Mouse (Mus musculus) spleen, postnatal 14 days (tissue): Measurements from ENCODE around the gene Rnf212b.

ENCODE experiments used
- DNase-seq, 2 experiments: peaks; one replicate each; pipeline ENCODE4 v3.0.0; 2021 to 2022; ENCODE audit warnings: low spot score in 2 of 2

Rnf212b gene

GRCm38 (mm10) chr14:54874165-54874564 is 60.2 kb downstream of the Rnf212b start:
- DNase-seq: no peak

- peak in 1 of 2 experiments; percentile 13 for DNase-seq
These were observed 62.0 kb downstream of the Rnf212b start for GRCm38 (mm10) chr14:54875844-54876538.

- peak; percentile 60 to 73 for DNase-seq
These were observed 62.7 kb downstream of the Rnf212b start for GRCm38 (mm10) chr14:54876539-54877047.

GRCm38 (mm10) chr14:54877048-54877715 is 63.2 kb downstream of the Rnf212b start, which contains the start of gene Ppp1r3e:
Gene Ppp1r3e (minus strand): TSS chr14:54877550.
- DNase-seq: peak; percentile 20 to 40

- peak in 1 of 2 experiments; percentile 27 for DNase-seq
These were observed 69.4 kb downstream of the Rnf212b start, which contains the start of the genes Bcl2l2 and Gm20521 for GRCm38 (mm10) chr14:54883154-54884021. Gene Bcl2l2 (plus strand): TSS chr14:54883377. Gene Gm20521 (plus strand): TSS chr14:54883441.

- DNase-seq: no peak
These were observed 70.2 kb downstream of the Rnf212b start for GRCm38 (mm10) chr14:54884022-54884712.

DNA sequence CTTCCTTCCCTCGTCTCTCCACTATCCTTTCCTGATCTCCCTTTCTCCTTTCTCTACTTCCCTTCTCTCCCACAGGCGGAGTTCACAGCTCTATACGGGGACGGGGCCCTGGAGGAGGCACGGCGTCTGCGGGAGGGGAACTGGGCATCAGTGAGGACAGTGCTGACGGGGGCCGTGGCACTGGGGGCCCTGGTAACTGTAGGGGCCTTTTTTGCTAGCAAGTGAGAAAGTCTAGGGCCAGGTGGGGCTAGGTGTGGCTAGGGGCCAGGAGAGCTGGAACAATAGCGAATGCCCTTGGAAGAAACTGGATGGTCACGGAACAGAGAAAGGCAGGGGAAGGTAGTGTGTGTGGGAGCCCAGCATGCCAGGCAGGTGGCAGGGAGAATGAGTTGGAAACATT is 71.4 kb downstream of the Rnf212b start:
- DNase-seq: no peak

- DNase-seq: no peak
These were observed 78.3 kb downstream of the Rnf212b start, which contains the start of gene Pabpn1 for GRCm38 (mm10) chr14:54892200-54892599. Gene Pabpn1 (plus strand): TSS chr14:54892500.

DNA sequence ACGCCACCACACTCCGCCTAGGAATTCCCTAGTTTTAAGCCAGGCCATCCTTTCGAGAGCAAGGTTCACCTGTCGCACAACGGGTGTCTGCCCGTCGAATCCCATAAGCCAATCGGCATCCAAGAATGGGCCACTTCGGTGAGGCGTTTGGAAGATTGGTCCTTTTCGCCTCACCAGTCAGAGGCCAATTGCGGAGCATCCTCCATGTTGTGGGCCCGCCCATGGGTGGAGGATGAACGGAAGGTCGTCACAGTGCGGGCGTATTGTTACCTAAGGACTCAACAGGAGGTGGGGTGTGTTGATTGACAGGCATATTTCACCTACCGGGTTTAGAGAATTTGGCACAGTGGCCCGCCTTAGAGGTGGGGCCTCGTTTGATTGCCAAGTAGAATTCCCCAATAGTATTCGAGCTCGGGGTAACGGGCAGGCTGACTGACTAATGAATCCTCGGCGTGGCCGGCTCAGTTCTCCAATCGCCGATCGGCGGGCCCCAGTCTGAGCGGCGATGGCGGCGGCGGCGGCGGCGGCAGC is 79.8 kb downstream of the Rnf212b start:
- DNase-seq: peak; percentile 90 to 93

GRCm38 (mm10) chr14:54894296-54895151 is 80.6 kb downstream of the Rnf212b start:
- peak in 1 of 2 experiments; percentile 49 for DNase-seq

DNA sequence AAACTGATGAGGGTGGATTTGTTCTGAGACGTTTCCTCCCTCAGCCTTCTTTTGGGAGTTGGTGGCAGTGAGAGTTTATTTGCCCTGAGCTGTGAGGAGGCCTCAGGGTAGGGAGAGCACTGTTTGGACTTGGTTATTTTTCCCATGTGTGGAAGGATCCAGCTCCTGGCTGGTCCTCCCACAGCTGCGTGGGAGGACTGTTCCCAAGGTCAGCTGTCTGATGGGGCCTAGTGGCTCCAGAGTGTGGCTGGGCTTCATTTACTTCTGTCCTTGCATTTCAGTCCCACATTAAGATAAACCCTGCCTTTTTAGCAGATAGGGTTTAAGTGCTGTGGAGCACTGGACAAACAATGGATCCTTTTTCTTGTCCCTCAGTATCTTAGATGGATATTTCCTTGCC is 83.5 kb downstream of the Rnf212b start:
- DNase-seq: no peak

DNA sequence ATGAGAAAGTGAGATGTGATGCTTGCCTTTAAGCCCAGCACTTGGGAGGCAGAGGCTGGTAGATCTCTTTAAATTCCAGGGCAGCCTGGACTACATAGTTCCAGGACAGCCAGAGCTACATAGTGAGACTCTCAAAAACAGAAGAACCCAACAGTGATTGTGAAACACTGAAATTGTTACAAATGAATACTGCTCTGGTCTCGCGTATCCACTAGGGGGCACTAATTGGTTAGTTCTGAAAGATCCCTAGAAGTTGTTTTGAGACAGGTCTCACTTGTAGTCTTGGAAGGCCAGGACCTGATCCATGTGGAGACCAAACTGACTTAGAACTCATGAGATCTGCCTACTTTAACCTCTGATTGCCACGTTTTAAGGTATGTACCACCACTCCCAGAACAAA is 86.4 kb downstream of the Rnf212b start:
- peak in 1 of 2 experiments; percentile 35 for DNase-seq

- DNase-seq: no peak
These were observed 89.7 kb downstream of the Rnf212b start for GRCm38 (mm10) chr14:54903641-54904040.
